Mouse (Mus musculus) hindbrain, embryonic 16.5 days (tissue): ENCODE results near the gene Ptprd. TPM values are rescaled to one million over a fixed set of nuclear protein-coding genes. Genes with fewer than 3 reads are reported as not detected.
A peak's percentile ranks its signal among the peaks of the same experiment; 100 is the strongest.
"Not testable (repeated sequence)": the region's sequence is repeated elsewhere in the genome, so short reads cannot be mapped to it uniquely, and the experiment has no call there.

Experiments used
- ATAC-seq: fragments of 200-750 bp; cut with Nextera tagmentation; 2 replicates; pipeline ENCODE4 v1.8.0; 2017; ENCODE audit warnings: moderate TSS enrichment, moderate library complexity
- H3K27ac ChIP-seq: fragments of 300-500 bp; sonication (generic); 2 replicates; pipeline ENCODE4 v1.5.1; 2014; ENCODE audit warnings: low read depth, mild to moderate bottlenecking, control low read depth, low read length, moderate library complexity
- H3K27me3 ChIP-seq: fragments of 300-500 bp; sonication (generic); replicated peaks from 2 replicates; pipeline ENCODE4 v1.6.1; 2014; ENCODE audit warnings: low read length; ENCODE audit not compliant: control insufficient read depth, insufficient read depth
- H3K36me3 ChIP-seq: fragments of 300-500 bp; sonication (generic); 2 replicates; pipeline ENCODE4 v1.6.1; 2014; ENCODE audit warnings: mild to moderate bottlenecking, low read length, moderate library complexity, mixed read lengths; ENCODE audit not compliant: control insufficient read depth, insufficient read depth
- H3K4me1 ChIP-seq: fragments of 300-500 bp; sonication (generic); 2 replicates; pipeline ENCODE4 v1.6.1; 2014; ENCODE audit warnings: low read depth, low read length; ENCODE audit not compliant: control insufficient read depth, insufficient read depth
- H3K4me2 ChIP-seq: fragments of 300-500 bp; sonication (generic); 2 replicates; pipeline ENCODE4 v1.6.1; 2014; ENCODE audit warnings: mild to moderate bottlenecking, low read length, control low read depth, moderate library complexity
- H3K4me3 ChIP-seq: fragments of 300-500 bp; sonication (generic); 2 replicates; pipeline ENCODE4 v1.5.1; 2014; ENCODE audit warnings: mild to moderate bottlenecking, low read length, control low read depth, moderate library complexity
- H3K9ac ChIP-seq: fragments of 300-500 bp; sonication (generic); 2 replicates; pipeline ENCODE4 v1.6.1; 2014; ENCODE audit warnings: low read depth, mild to moderate bottlenecking, control low read depth, low read length, moderate library complexity
- H3K9me3 ChIP-seq: fragments of 300-500 bp; sonication (generic); 2 replicates; pipeline ENCODE4 v1.6.1; 2014; ENCODE audit warnings: mild to moderate bottlenecking, low read length, moderate library complexity; ENCODE audit not compliant: control insufficient read depth
- WGBS: fragments of 180-500 bp; shearing (Covaris S2); extraction: QIAGEN DNeasy Blood & Tissue Kit; methylation state at CpG from one replicate; pipeline ENCODE4 v1.1.7; 2014; 5-methylcytosine and 5-hydroxymethylcytosine counted together
- polyA plus RNA-seq: library from polyadenylated mRNA; unstranded; fragments of >200 nt; fragmentation: Nextera tagmentation; extraction: Ambion mirVana; gene quantifications from 2 replicates; pipeline ENCODE4 v1.2.1, GENCODE M21; 2015

The Ptprd gene
- polyA plus RNA-seq, 1 experiment from 2014 or later, result 71.6 TPM

- ATAC-seq, result 0 out of 2 replicates have a peak, but pooled peaks have one; percentile 30
- Histone ChIP-seq H3K36me3 (no peaks in the 10 kb centered on the region), H3K27me3 (no peaks in the 10 kb centered on the region), H3K27ac (no peak overlapping the region), H3K4me2 (no peak overlapping the region), H3K4me3 (no peak overlapping the region), H3K4me1 (no peaks in the 10 kb centered on the region), H3K9me3 (no peaks in the 10 kb centered on the region), H3K9ac (no peak overlapping the region)
- WGBS, result 39% methylated on average over 1 of the region's 1 CpGs
These were observed 209.7 kb downstream of the Ptprd start for GRCm38 (mm10) chr4:78002065-78002464.

GRCm38 (mm10) chr4:77992709-77993108, 219.1 kb downstream of the Ptprd start:
- no peaks in the 10 kb centered on the region for H3K9me3 ChIP-seq
- H3K4me3 ChIP-seq, result no peak overlapping the region
- H3K27me3 ChIP-seq, result no peaks in the 10 kb centered on the region
- no peaks in the 10 kb centered on the region for H3K36me3 ChIP-seq
- WGBS, result 72% methylated on average over 4 of the region's 4 CpGs
- H3K9ac ChIP-seq, result no peak overlapping the region
- no peak overlapping the region for H3K27ac ChIP-seq
- no peaks in the 10 kb centered on the region for H3K4me1 ChIP-seq
- no peak for ATAC-seq
- H3K4me2 ChIP-seq, result no peak overlapping the region

DNA sequence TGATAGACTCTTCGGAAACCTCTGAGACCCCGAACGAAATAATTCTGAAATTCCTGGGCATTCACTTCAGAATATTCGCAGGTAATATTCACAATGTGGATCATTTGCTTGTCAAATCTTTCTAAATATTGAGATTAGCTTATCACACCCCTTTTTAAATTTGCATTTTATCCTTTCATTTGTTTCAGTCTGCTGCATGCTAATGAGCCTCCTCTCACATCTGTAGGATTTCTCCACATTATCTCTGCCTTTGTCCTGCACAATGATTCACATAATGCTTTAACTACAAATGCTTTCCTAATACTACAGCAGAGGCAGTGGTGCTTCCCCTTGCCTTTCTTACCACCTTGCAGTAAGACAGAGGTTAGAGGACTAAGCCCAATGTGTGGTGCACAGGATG, 229.7 kb downstream of the Ptprd start:
- no peaks in the 10 kb centered on the region for H3K36me3 ChIP-seq
- no peak overlapping the region for H3K4me2 ChIP-seq
- no peak overlapping the region for H3K9ac ChIP-seq
- H3K27ac ChIP-seq, result no peak overlapping the region
- no peaks in the 10 kb centered on the region for H3K9me3 ChIP-seq
- H3K27me3 ChIP-seq, result no peaks in the 10 kb centered on the region
- no peak for ATAC-seq
- H3K4me3 ChIP-seq, result no peak overlapping the region
- WGBS, result 90% methylated on average over 4 of the region's 4 CpGs
- H3K4me1 ChIP-seq, result no peaks in the 10 kb centered on the region

DNA sequence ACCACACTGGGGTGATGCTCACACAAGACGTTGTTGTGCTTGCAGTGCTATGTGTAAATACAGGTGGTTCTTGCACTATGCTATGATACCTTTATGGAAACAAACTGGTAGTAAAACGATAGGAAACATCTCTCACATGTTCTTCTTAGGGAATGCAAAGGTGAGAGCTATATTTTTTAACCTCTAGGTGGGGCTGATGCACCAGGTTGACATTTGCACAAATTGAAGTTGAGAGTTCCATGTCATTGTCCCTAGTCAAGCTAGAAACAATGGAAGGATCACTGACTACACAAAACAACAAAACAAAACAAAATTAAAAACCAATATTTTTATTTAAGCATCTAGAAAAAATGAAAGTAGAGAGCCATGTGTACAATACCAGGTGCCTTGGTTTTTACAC, 250.1 kb downstream of the Ptprd start:
- Histone ChIP-seq H3K27me3 (no peaks in the 10 kb centered on the region), H3K4me1 (no peaks in the 10 kb centered on the region), H3K27ac (no peak overlapping the region), H3K4me3 (no peak overlapping the region), H3K9ac (no peak overlapping the region), H3K9me3 (no peaks in the 10 kb centered on the region), H3K4me2 (no peak overlapping the region), H3K36me3 (no peaks in the 10 kb centered on the region)
- WGBS, result 28% methylated on average over 2 of the region's 2 CpGs
- no peak for ATAC-seq

DNA sequence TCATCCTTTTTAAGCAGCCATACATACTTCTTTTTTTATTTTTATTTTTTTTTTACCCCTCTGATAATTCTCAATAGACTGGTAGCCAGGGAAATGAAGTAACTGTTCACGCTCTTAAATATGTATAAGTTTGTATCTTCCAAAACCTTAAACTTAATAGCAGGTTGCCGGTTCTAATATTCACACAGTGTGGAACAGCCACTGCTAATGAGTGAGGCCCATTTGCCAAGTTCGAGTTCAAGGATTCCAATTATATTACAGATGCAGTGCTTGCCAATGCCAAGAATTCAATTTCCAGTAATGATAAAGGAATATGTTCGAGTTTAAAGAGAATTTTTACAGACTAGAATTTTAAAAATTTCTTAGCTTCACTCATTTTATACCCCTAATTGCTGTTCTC, 322.3 kb downstream of the Ptprd start:
- Histone ChIP-seq H3K4me3 (no peak overlapping the region), H3K27ac (no peak overlapping the region), H3K4me1 (no peaks in the 10 kb centered on the region), H3K27me3 (no peaks in the 10 kb centered on the region), H3K4me2 (no peak overlapping the region), H3K36me3 (no peaks in the 10 kb centered on the region), H3K9ac (no peak overlapping the region), H3K9me3 (no peaks in the 10 kb centered on the region)
- no peak for ATAC-seq
- 74% methylated on average over 4 of the region's 4 CpGs for WGBS

DNA sequence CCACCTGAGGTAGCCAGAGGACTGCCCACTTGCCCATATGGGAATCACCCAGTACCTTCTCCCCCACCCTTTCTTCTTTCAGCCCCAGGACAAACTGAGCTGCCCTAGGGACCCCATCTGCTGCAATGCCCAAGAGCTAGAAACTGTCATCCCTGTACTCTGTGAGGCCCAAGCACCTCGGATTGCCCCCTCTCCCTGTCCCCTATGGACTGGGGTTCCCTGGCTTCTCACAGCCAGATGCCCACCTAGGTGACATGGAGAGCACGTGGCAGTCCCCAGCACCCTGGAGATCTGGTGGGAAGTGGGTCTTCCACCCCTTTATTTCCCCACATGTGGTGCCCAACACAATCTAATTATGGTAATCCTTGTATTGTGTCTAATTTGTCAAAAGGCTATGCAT, 331.5 kb downstream of the Ptprd start:
- no peaks in the 10 kb centered on the region for H3K27me3 ChIP-seq
- 29% methylated on average over 2 of the region's 2 CpGs for WGBS
- no peak overlapping the region for H3K9ac ChIP-seq
- no peak overlapping the region for H3K27ac ChIP-seq
- no peaks in the 10 kb centered on the region for H3K4me1 ChIP-seq
- no peaks in the 10 kb centered on the region for H3K9me3 ChIP-seq
- H3K36me3 ChIP-seq, result no peaks in the 10 kb centered on the region
- no peak overlapping the region for H3K4me2 ChIP-seq
- H3K4me3 ChIP-seq, result no peak overlapping the region
- ATAC-seq, result no peak

DNA sequence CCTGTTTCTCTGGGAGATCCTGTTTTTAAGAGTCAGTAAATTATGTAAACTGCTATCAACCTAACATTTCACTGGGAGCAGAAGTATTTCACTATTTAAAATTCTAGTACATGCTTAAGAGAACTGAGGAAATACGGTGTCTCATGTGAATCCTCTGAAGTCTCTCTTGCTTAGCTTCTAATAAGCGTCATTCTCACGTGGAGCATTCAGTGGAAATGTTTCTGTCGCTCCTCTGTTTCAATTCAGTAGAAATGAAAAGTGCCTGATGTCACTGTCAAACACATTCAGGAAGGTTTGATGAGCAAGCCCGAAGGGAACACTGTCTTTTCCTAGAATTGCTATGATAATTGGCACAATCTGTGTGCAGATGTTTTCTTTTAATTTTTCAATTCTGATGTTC, 350.5 kb downstream of the Ptprd start:
- H3K4me2 ChIP-seq, result no peak overlapping the region
- no peak overlapping the region for H3K27ac ChIP-seq
- no peak for ATAC-seq
- no peaks in the 10 kb centered on the region for H3K4me1 ChIP-seq
- H3K27me3 ChIP-seq, result no peaks in the 10 kb centered on the region
- H3K9me3 ChIP-seq, result no peaks in the 10 kb centered on the region
- H3K36me3 ChIP-seq, result no peaks in the 10 kb centered on the region
- H3K4me3 ChIP-seq, result no peak overlapping the region
- H3K9ac ChIP-seq, result no peak overlapping the region
- 53% methylated on average over 5 of the region's 5 CpGs for WGBS

DNA sequence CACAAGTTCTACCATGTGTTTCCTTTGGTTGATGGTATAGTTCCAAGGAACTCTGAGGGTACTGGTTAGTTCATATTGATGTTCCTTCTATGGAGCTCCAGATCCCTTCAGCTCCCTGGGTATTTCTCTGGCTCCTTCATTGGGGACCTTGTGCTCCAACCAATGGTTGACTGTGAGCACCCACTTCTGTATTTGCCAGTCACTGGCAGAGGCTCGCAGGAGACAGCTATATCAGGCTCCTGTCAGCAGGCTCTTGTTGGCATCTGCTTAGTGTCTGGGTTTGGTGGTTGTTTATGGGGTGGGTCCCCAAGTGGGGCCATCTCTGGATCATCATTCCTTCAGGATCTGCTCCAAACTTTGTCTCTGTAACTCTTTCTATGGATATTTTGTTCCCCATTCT, 414.4 kb downstream of the Ptprd start:
- not testable (repeated sequence) for H3K9me3 ChIP-seq, H3K27me3 ChIP-seq, H3K27ac ChIP-seq, H3K9ac ChIP-seq, H3K4me1 ChIP-seq, H3K4me2 ChIP-seq, H3K4me3 ChIP-seq, ATAC-seq, H3K36me3 ChIP-seq
- 76% methylated on average over 1 of the region's 1 CpGs for WGBS

GRCm38 (mm10) chr4:77777237-77777636, 434.5 kb downstream of the Ptprd start:
- Histone ChIP-seq H3K36me3 (no peaks in the 10 kb centered on the region), H3K4me1 (no peaks in the 10 kb centered on the region), H3K9ac (no peak overlapping the region), H3K9me3 (no peaks in the 10 kb centered on the region), H3K27me3 (no peaks in the 10 kb centered on the region), H3K27ac (no peak overlapping the region), H3K4me3 (no peak overlapping the region), H3K4me2 (no peak overlapping the region)
- WGBS, result 75% methylated on average over 2 of the region's 2 CpGs
- no peak for ATAC-seq

DNA sequence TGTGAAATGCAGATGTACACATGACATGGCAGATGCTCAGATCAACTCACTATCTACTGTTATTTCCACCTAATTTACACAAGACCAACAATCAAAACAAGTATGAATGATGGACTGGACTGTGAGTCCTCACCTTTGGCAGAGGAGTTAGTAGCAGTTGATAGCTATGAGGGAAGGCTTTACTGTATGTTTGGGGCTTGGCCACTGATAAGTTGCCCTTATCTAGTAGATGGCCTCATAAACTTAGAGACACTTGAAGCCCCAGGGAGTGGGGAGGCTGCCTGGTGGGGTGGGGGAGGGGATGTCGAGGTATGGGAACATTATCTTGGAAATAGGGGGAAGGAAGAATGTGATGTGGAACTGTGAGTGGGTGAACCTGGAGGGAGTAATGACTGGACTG, 448.0 kb downstream of the Ptprd start:
- H3K9ac ChIP-seq, result no peak overlapping the region
- H3K36me3 ChIP-seq, result no peaks in the 10 kb centered on the region
- no peak overlapping the region for H3K4me2 ChIP-seq
- WGBS, result 79% methylated on average over 1 of the region's 1 CpGs
- H3K4me1 ChIP-seq, result no peaks in the 10 kb centered on the region
- H3K27me3 ChIP-seq, result no peaks in the 10 kb centered on the region
- no peaks in the 10 kb centered on the region for H3K9me3 ChIP-seq
- no peak overlapping the region for H3K27ac ChIP-seq
- ATAC-seq, result no peak
- H3K4me3 ChIP-seq, result no peak overlapping the region
